Mouse (Mus musculus): ENCODE data around the gene Morf4l1.
A peak's percentile ranks its signal among the peaks of the same experiment; 100 is the strongest.
"Not testable (repeated sequence)": the region's sequence is repeated elsewhere in the genome, so short reads cannot be mapped to it uniquely, and the experiment has no call there.

The Morf4l1 gene

GRCm38 (mm10) chr9:90059828-90060573 is 54.6 kb downstream of the Morf4l1 start:
- no peak for DNase-seq

GRCm38 (mm10) chr9:90056716-90057115 is 57.9 kb downstream of the Morf4l1 start:
- no peak for DNase-seq

GRCm38 (mm10) chr9:90055911-90056310 is 58.7 kb downstream of the Morf4l1 start:
- no peak for DNase-seq

- DNase-seq = no peak
Observed at GRCm38 (mm10) chr9:90055409-90055808, 59.2 kb downstream of the Morf4l1 start.

- peak; percentile 80 for DNase-seq
Observed at GRCm38 (mm10) chr9:90054371-90055145, 60.0 kb downstream of the Morf4l1 start.

GRCm38 (mm10) chr9:90053852-90054251 is 60.7 kb downstream of the Morf4l1 start, which contains the start of gene Ctsh:
Gene Ctsh, plus strand, starts transcription at chr9:90054152.
- no peak for DNase-seq

- no peak for DNase-seq
Observed at GRCm38 (mm10) chr9:90047937-90048627, 66.5 kb downstream of the Morf4l1 start.

- DNase-seq = no peak
Observed at GRCm38 (mm10) chr9:90045191-90045590, 69.4 kb downstream of the Morf4l1 start.

- not testable (repeated sequence) for DNase-seq
Observed at GRCm38 (mm10) chr9:90042906-90043305, 71.7 kb downstream of the Morf4l1 start.

Measured in retina, postnatal 1 day (tissue).